Mouse (Mus musculus) ES-CJ7 (cell line): ENCODE results near the gene Ppp1r32.

Source experiments
- DNase-seq: peaks from one replicate; pipeline ENCODE4 v3.0.0; 2011; ENCODE audit warnings: low read depth, low spot score

Gene Ppp1r32

DNA sequence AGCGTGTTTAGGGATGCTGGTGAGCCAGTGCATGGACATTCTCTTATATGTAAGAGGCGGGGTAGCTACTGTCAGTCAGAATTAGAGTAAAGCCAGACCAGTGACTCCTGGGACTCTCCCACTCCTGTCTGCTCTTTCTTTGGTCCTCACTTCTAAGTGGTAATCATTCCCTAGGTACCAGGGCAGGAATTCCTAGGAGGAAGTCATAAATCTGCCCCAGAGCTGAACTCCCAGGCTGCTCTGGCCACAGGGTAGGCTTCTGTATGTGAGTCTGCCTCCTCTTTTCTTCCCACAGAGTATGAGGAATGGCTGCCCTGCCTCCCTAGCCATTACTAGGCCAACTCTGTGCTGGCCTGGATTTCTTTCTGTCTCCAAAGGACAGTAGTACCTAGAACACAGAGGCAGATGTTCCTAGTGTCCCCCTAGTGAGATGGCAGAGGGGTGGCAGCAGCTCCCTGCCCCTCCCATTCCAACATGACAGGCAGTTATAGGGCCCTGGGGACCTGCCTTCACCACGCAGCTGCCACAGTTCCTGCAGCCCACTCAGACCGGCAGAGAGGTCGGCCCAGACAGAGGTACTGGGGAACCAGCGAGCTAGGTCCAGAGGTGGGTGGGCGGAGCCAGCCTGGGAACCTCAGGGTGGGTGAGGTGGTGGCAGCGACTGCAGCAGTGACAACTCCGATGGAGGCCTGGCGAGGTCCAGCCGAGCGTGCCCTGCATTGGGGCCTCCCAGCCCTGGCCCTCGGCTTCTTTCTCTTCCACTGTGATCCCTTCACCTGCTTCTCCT, 57.1 kb downstream of the Ppp1r32 start:
- DNase-seq: no peak

DNA sequence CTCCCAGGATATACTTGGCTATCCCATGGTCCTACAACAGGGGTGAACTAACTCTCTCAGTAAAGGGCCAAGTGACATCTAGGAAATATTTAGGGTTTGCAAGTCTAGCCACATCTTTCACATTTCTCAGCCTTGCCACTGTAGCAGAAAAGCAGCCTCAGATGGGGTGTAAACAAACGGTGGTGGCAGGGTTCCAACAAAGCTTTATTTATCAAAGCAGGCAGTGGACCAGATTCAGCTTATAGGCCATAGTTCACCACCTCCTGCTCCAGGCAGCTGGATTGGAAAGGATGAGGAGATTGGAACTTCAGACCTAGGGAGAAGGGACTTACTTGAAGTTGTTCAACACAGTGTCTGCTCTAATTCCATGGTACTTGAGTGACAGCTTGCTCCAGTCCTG, 58.0 kb downstream of the Ppp1r32 start:
- no peak for DNase-seq
